Mouse (Mus musculus): ENCODE results near the gene Zbtb25.

Gene Zbtb25

DNA sequence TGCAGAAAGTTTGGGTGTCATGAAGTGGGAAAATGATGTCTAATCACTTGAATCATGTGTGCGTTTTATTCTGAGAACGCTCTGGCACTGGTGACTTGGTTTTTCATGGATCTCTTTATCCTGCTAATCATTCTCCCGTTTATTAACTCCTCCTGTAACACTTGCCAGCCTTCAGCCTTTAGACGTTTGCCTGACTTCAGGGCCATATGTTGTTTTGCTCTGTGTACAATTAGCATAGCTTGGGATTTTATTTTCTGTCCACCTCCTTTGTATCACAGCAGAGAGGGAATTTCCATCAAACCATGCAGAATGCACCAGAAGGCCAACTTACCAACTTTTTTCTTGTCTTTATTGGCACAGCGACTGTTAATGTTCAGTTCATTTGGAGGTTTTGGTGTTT is 71.6 kb downstream of the Zbtb25 start:
- DNase-seq (ENCODE audit: low spot score), result no peak

Measured in adipocyte (in vitro differentiated cells).